Mouse (Mus musculus) urinary bladder, adult 2 months (tissue): ENCODE data around the gene Rps3a1. TPM values are rescaled to one million over a fixed set of nuclear protein-coding genes. Genes with fewer than 3 reads are reported as not detected.

ENCODE experiments used
- DNase-seq: peaks from one replicate; pipeline ENCODE4 v3.0.0; 2022; ENCODE audit warnings: low spot score
- polyA plus RNA-seq: library from polyadenylated mRNA; depleted of rRNA; stranded (reverse); fragments of >200 nt; gene quantifications from 2 replicates; pipeline ENCODE4 v1.2.3, GENCODE M21; 2012; rRNA removed

The Rps3a1 gene
- polyA plus RNA-seq = 2,026 and 2,254 TPM in 2 replicates

GRCm38 (mm10) chr3:86142263-86142933 lies at the start of gene Rps3a1:
TSS of gene Rps3a1 (minus strand) at chr3:86142702.
- DNase-seq = peak; percentile 99

GRCm38 (mm10) chr3:86187736-86188389 lies 45.4 kb upstream of the Rps3a1 start:
- no peak for DNase-seq

GRCm38 (mm10) chr3:86184546-86184945 lies 42.0 kb upstream of the Rps3a1 start:
- no peak for DNase-seq

- no peak for DNase-seq
Observed at GRCm38 (mm10) chr3:86181107-86181506, 38.6 kb upstream of the Rps3a1 start.

- no peak for DNase-seq
Observed at GRCm38 (mm10) chr3:86179714-86180113, 37.2 kb upstream of the Rps3a1 start.

- DNase-seq = no peak
Observed at GRCm38 (mm10) chr3:86168841-86169425, 26.4 kb upstream of the Rps3a1 start.

- no peak for DNase-seq
Observed at GRCm38 (mm10) chr3:86149521-86149920, 7.0 kb upstream of the Rps3a1 start.

- no peak for DNase-seq
Observed at GRCm38 (mm10) chr3:86149063-86149462, 6.6 kb upstream of the Rps3a1 start.

- no peak for DNase-seq
Observed at GRCm38 (mm10) chr3:86143343-86143742, 841 bp upstream of the Rps3a1 start.

GRCm38 (mm10) chr3:86142934-86143317 lies 424 bp upstream of the Rps3a1 start:
- DNase-seq = no peak

- DNase-seq = no peak
Observed at GRCm38 (mm10) chr3:86141886-86142262, 628 bp downstream of the Rps3a1 start.

GRCm38 (mm10) chr3:86141366-86141765 lies 1.1 kb downstream of the Rps3a1 start:
- DNase-seq = no peak

- DNase-seq = no peak
Observed at GRCm38 (mm10) chr3:86139660-86140059, 2.8 kb downstream of the Rps3a1 start.

GRCm38 (mm10) chr3:86136936-86137574 lies 5.4 kb downstream of the Rps3a1 start:
- no peak for DNase-seq

- DNase-seq = no peak
Observed at GRCm38 (mm10) chr3:86135886-86136563, 6.5 kb downstream of the Rps3a1 start.

GRCm38 (mm10) chr3:86134939-86135638 lies 7.4 kb downstream of the Rps3a1 start:
- DNase-seq = no peak

GRCm38 (mm10) chr3:86129757-86130156 lies 12.7 kb downstream of the Rps3a1 start:
- DNase-seq = no peak

- no peak for DNase-seq
Observed at GRCm38 (mm10) chr3:86123251-86123746, 19.2 kb downstream of the Rps3a1 start.

- no peak for DNase-seq
Observed at GRCm38 (mm10) chr3:86122156-86122555, 20.3 kb downstream of the Rps3a1 start.

- DNase-seq = no peak
Observed at GRCm38 (mm10) chr3:86119237-86119932, 23.1 kb downstream of the Rps3a1 start.

GRCm38 (mm10) chr3:86116951-86117350 lies 25.6 kb downstream of the Rps3a1 start:
- DNase-seq = no peak
